Mouse (Mus musculus): ENCODE data around the gene Ppp1r14b.

The Ppp1r14b gene

GRCm38 (mm10) chr19:6942249-6942691, 32.5 kb upstream of the Ppp1r14b start, which contains the start of gene Gpr137:
TSS of gene Gpr137 (minus strand) at chr19:6942480.
- in situ Hi-C loops (cut with MboI; ENCODE audit: unreplicated experiment in 2 of 2): no loop called here

GRCm38 (mm10) chr19:6942764-6943163, 32.0 kb upstream of the Ppp1r14b start:
- in situ Hi-C loops (cut with MboI; ENCODE audit: unreplicated experiment in 2 of 2): no loop called here

- in situ Hi-C loops (cut with MboI; ENCODE audit: unreplicated experiment in 2 of 2): no loop called here
Measured at GRCm38 (mm10) chr19:6943709-6944108, 31.1 kb upstream of the Ppp1r14b start.

GRCm38 (mm10) chr19:6947742-6948141, 27.0 kb upstream of the Ppp1r14b start:
- in situ Hi-C loops (cut with MboI; ENCODE audit: unreplicated experiment in 2 of 2): no loop called here

- in situ Hi-C loops (cut with MboI; ENCODE audit: unreplicated experiment in 2 of 2): no loop called here
Measured at GRCm38 (mm10) chr19:6948186-6948585, 26.6 kb upstream of the Ppp1r14b start.

- in situ Hi-C loops (cut with MboI; ENCODE audit: unreplicated experiment in 2 of 2): no loop called here
Measured at GRCm38 (mm10) chr19:6949532-6949931, 25.2 kb upstream of the Ppp1r14b start.

GRCm38 (mm10) chr19:6949951-6950350, 24.8 kb upstream of the Ppp1r14b start:
- in situ Hi-C loops (cut with MboI; ENCODE audit: unreplicated experiment in 2 of 2): no loop called here

- in situ Hi-C loops (cut with MboI; ENCODE audit: unreplicated experiment in 2 of 2): no loop called here
Measured at GRCm38 (mm10) chr19:6950613-6951153, 24.1 kb upstream of the Ppp1r14b start.

GRCm38 (mm10) chr19:6951381-6951968, 23.3 kb upstream of the Ppp1r14b start:
- in situ Hi-C loops (cut with MboI; ENCODE audit: unreplicated experiment in 2 of 2): no loop called here

- in situ Hi-C loops (cut with MboI; ENCODE audit: unreplicated experiment in 2 of 2): no loop called here
Measured at GRCm38 (mm10) chr19:6951994-6952711, 22.6 kb upstream of the Ppp1r14b start.

GRCm38 (mm10) chr19:6952712-6953037, 22.1 kb upstream of the Ppp1r14b start:
- in situ Hi-C loops (cut with MboI; ENCODE audit: unreplicated experiment in 2 of 2): no loop called here

GRCm38 (mm10) chr19:6954046-6954445, 20.7 kb upstream of the Ppp1r14b start:
- in situ Hi-C loops (cut with MboI; ENCODE audit: unreplicated experiment in 2 of 2): no loop called here

GRCm38 (mm10) chr19:6955424-6955823, 19.3 kb upstream of the Ppp1r14b start:
- in situ Hi-C loops (cut with MboI; ENCODE audit: unreplicated experiment in 2 of 2): no loop called here

GRCm38 (mm10) chr19:6956461-6956860, 18.3 kb upstream of the Ppp1r14b start:
- in situ Hi-C loops (cut with MboI; ENCODE audit: unreplicated experiment in 2 of 2): no loop called here

- in situ Hi-C loops (cut with MboI; ENCODE audit: unreplicated experiment in 2 of 2): no loop called here
Measured at GRCm38 (mm10) chr19:6968491-6969271, 6.1 kb upstream of the Ppp1r14b start.

GRCm38 (mm10) chr19:6969291-6969664, 5.5 kb upstream of the Ppp1r14b start:
- in situ Hi-C loops (cut with MboI; ENCODE audit: unreplicated experiment in 2 of 2): no loop called here

- in situ Hi-C loops (cut with MboI; ENCODE audit: unreplicated experiment in 2 of 2): no loop called here
Measured at GRCm38 (mm10) chr19:6969665-6970381, 4.9 kb upstream of the Ppp1r14b start.

GRCm38 (mm10) chr19:6970460-6971085, 4.2 kb upstream of the Ppp1r14b start:
- in situ Hi-C loops (cut with MboI; ENCODE audit: unreplicated experiment in 2 of 2): no loop called here

GRCm38 (mm10) chr19:6971644-6972043, 3.1 kb upstream of the Ppp1r14b start:
- in situ Hi-C loops (cut with MboI; ENCODE audit: unreplicated experiment in 2 of 2): no loop called here

- in situ Hi-C loops (cut with MboI; ENCODE audit: unreplicated experiment in 2 of 2): no loop called here
Measured at GRCm38 (mm10) chr19:6972247-6972917, 2.4 kb upstream of the Ppp1r14b start.

All from v-Abl transformed pro-B cells (cell line).